Mouse (Mus musculus) kidney, adult 2 months (tissue): ENCODE data around the gene Egln3. TPM values are rescaled to one million over a fixed set of nuclear protein-coding genes. Genes with fewer than 3 reads are reported as not detected.
A peak's percentile ranks its signal among the peaks of the same experiment; 100 is the strongest.

Experiments
- DNase-seq: peaks from one replicate; pipeline ENCODE4 v3.0.0; 2021
- H3K27ac ChIP-seq: fragments of 200-500 bp; 2 replicates; pipeline ENCODE4 v1.5.1; 2012; ENCODE audit warnings: low read depth, low read length, control low read depth, inconsistent platforms; ENCODE audit not compliant: insufficient read depth
- H3K27me3 ChIP-seq: fragments of 200-500 bp; replicated peaks from 2 replicates; pipeline ENCODE4 v1.6.1; 2012; ENCODE audit warnings: mild to moderate bottlenecking, moderate library complexity, low read length, inconsistent platforms; ENCODE audit not compliant: control insufficient read depth, insufficient read depth
- H3K36me3 ChIP-seq: fragments of 200-500 bp; 2 replicates; pipeline ENCODE4 v1.6.1; 2012; ENCODE audit warnings: mild to moderate bottlenecking, moderate library complexity, low read length, inconsistent platforms; ENCODE audit not compliant: control insufficient read depth, insufficient read depth
- H3K4me1 ChIP-seq: fragments of 200-500 bp; 2 replicates; pipeline ENCODE4 v1.6.1; 2011; ENCODE audit warnings: low read length; ENCODE audit not compliant: control insufficient read depth, insufficient read depth
- H3K4me3 ChIP-seq: fragments of 200-500 bp; 2 replicates; pipeline ENCODE4 v1.5.1; 2011; ENCODE audit warnings: mild to moderate bottlenecking, low read depth, low read length, control low read depth; ENCODE audit not compliant: insufficient read depth
- CTCF ChIP-seq: fragments of 200-500 bp; conservative IDR thresholded peaks from 2 replicates; pipeline ENCODE4 v1.5.1; 2011; ENCODE audit warnings: low read depth, mild to moderate bottlenecking, control low read depth, low read length, moderate library complexity, mixed read lengths; ENCODE audit not compliant: insufficient read depth, insufficient read length
- POLR2A ChIP-seq: fragments of 200-500 bp; IDR thresholded peaks from one replicate; pipeline ENCODE4 v1.6.1; 2011; ENCODE audit warnings: low read depth, low read length, control low read depth
- WGBS: fragments of 180-500 bp; shearing (Covaris S2); methylation state at CpG from one replicate; pipeline ENCODE4 v1.1.7; 2018; 5-methylcytosine and 5-hydroxymethylcytosine counted together
- polyA plus RNA-seq: library from polyadenylated mRNA; depleted of rRNA; stranded (reverse); fragments of >200 nt; gene quantifications from 2 replicates; pipeline ENCODE4 v1.2.3, GENCODE M21; 2012

The Egln3 gene
- polyA plus RNA-seq, 1 experiment: 7.0 TPM

GRCm38 (mm10) chr12:54202765-54203655 lies 650 bp downstream of the Egln3 start:
- Histone ChIP-seq H3K36me3 (no peaks in the 10 kb centered on the region), H3K27me3 (no peaks in the 10 kb centered on the region), H3K27ac (0 out of 2 replicates have a peak overlapping the region, but pooled peaks have one; percentile 4), H3K4me1 (peaks cover under 1% of the 10 kb centered on the region), H3K4me3 (peak overlapping the region; percentile 54)
- DNase-seq: peak; percentile 51
- TF ChIP-seq CTCF (no peak), POLR2A (no peak)
- WGBS: 4% methylated on average over 55 of the region's 55 CpGs

- Histone ChIP-seq H3K27ac (no peak overlapping the region), H3K4me3 (peak overlapping the region; percentile 54), H3K4me1 (peaks cover 8% of the 10 kb centered on the region), H3K36me3 (no peaks in the 10 kb centered on the region), H3K27me3 (no peaks in the 10 kb centered on the region)
- TF ChIP-seq POLR2A (no peak), CTCF (no peak)
- 48% methylated on average over 6 of the region's 6 CpGs for WGBS
- DNase-seq: peak; percentile 59
These were observed 1.4 kb downstream of the Egln3 start for GRCm38 (mm10) chr12:54202276-54202675.

- TF ChIP-seq CTCF (no peak), POLR2A (no peak)
- WGBS: 49% methylated on average over 6 of the region's 6 CpGs
- DNase-seq: no peak
- Histone ChIP-seq H3K27ac (no peak overlapping the region), H3K36me3 (no peaks in the 10 kb centered on the region), H3K4me1 (peaks cover 9% of the 10 kb centered on the region), H3K4me3 (no peak overlapping the region), H3K27me3 (no peaks in the 10 kb centered on the region)
These were observed 2.8 kb downstream of the Egln3 start for GRCm38 (mm10) chr12:54200856-54201255.

- WGBS: 36% methylated on average over 4 of the region's 4 CpGs
- no peak overlapping the region for H3K4me3 ChIP-seq
- no peaks in the 10 kb centered on the region for H3K36me3 ChIP-seq
- H3K27me3 ChIP-seq: no peaks in the 10 kb centered on the region
- H3K4me1 ChIP-seq: peaks cover 9% of the 10 kb centered on the region
- H3K27ac ChIP-seq: no peak overlapping the region
- TF ChIP-seq CTCF (peak; percentile 41), POLR2A (no peak)
- DNase-seq: peak; percentile 35
These were observed 3.5 kb downstream of the Egln3 start for GRCm38 (mm10) chr12:54200172-54200571.

GRCm38 (mm10) chr12:54198282-54198918 lies 5.3 kb downstream of the Egln3 start:
- no peaks in the 10 kb centered on the region for H3K27me3 ChIP-seq
- WGBS: 73% methylated on average over 4 of the region's 4 CpGs
- no peak overlapping the region for H3K4me3 ChIP-seq
- peaks cover 9% of the 10 kb centered on the region for H3K4me1 ChIP-seq
- H3K27ac ChIP-seq: no peak overlapping the region
- DNase-seq: no peak
- TF ChIP-seq CTCF (no peak), POLR2A (no peak)
- no peaks in the 10 kb centered on the region for H3K36me3 ChIP-seq

GRCm38 (mm10) chr12:54197849-54198248 lies 5.8 kb downstream of the Egln3 start:
- peaks cover 9% of the 10 kb centered on the region for H3K4me1 ChIP-seq
- WGBS: 31% methylated on average over 11 of the region's 11 CpGs
- H3K27me3 ChIP-seq: no peaks in the 10 kb centered on the region
- 0 out of 2 replicates have a peak overlapping the region, but pooled peaks have one; percentile 14 for H3K4me3 ChIP-seq
- no peak for TF ChIP-seq POLR2A
- TF ChIP-seq CTCF: no peak
- H3K36me3 ChIP-seq: no peaks in the 10 kb centered on the region
- peak; percentile 65 for DNase-seq
- H3K27ac ChIP-seq: peak overlapping the region; percentile 26; the same call in 1 of the 2 replicates

GRCm38 (mm10) chr12:54197301-54197782 lies 6.3 kb downstream of the Egln3 start:
- Histone ChIP-seq H3K27ac (peak overlapping the region; percentile 26; the same call in 1 of the 2 replicates), H3K4me1 (peaks cover 9% of the 10 kb centered on the region), H3K27me3 (no peaks in the 10 kb centered on the region), H3K36me3 (no peaks in the 10 kb centered on the region), H3K4me3 (peak overlapping the region; percentile 14; the same call in 1 of the 2 replicates)
- TF ChIP-seq CTCF (no peak), POLR2A (no peak)
- DNase-seq: peak; percentile 73
- WGBS: 34% methylated on average over 6 of the region's 6 CpGs
